Mouse (Mus musculus) neural tube, embryonic 13.5 days (tissue): ENCODE data around the gene Pde2a. TPM values are rescaled to one million over a fixed set of nuclear protein-coding genes. Genes with fewer than 3 reads are reported as not detected.

ENCODE experiments used
- ATAC-seq: fragments of 200-750 bp; cut with Nextera tagmentation; 2 replicates; pipeline ENCODE4 v1.8.0; 2017; ENCODE audit warnings: low read depth, mild to moderate bottlenecking, moderate TSS enrichment, moderate library complexity
- H3K27ac ChIP-seq: fragments of 300-500 bp; sonication (generic); replicated peaks from 2 replicates; pipeline ENCODE4 v1.5.1; 2015; ENCODE audit warnings: moderate library complexity, mild to moderate bottlenecking, inconsistent platforms
- H3K27me3 ChIP-seq: fragments of 300-500 bp; sonication (generic); 2 replicates; pipeline ENCODE4 v1.6.1; 2015; ENCODE audit warnings: mild to moderate bottlenecking, inconsistent platforms
- H3K36me3 ChIP-seq: fragments of 300-500 bp; sonication (generic); 2 replicates; pipeline ENCODE4 v1.6.1; 2015; ENCODE audit warnings: mild to moderate bottlenecking, inconsistent platforms
- H3K4me1 ChIP-seq: fragments of 300-500 bp; sonication (generic); replicated peaks from 2 replicates; pipeline ENCODE4 v1.6.1; 2015; ENCODE audit warnings: inconsistent platforms
- H3K4me2 ChIP-seq: fragments of 300-500 bp; sonication (generic); 2 replicates; pipeline ENCODE4 v1.6.1; 2015; ENCODE audit warnings: inconsistent platforms, mild to moderate bottlenecking, moderate library complexity
- H3K4me3 ChIP-seq: fragments of 300-500 bp; sonication (generic); 2 replicates; pipeline ENCODE4 v1.5.1; 2015; ENCODE audit warnings: mild to moderate bottlenecking, inconsistent platforms
- H3K9ac ChIP-seq: fragments of 300-500 bp; sonication (generic); 2 replicates; pipeline ENCODE4 v1.6.1; 2015; ENCODE audit warnings: moderate library complexity, mild to moderate bottlenecking, inconsistent platforms
- H3K9me3 ChIP-seq: fragments of 300-500 bp; sonication (generic); 2 replicates; pipeline ENCODE4 v1.6.1; 2016; ENCODE audit warnings: inconsistent platforms
- WGBS: fragments of 180-500 bp; shearing (Covaris S2); methylation state at CpG from one replicate; pipeline ENCODE4 v1.1.7; 2015; 5-methylcytosine and 5-hydroxymethylcytosine counted together
- polyA plus RNA-seq: library from polyadenylated mRNA; unstranded; fragments of >200 nt; fragmentation: Nextera tagmentation; extraction: Ambion mirVana; gene quantifications from 2 replicates; pipeline ENCODE4 v1.2.1, GENCODE M21; 2015

Pde2a gene
- polyA plus RNA-seq, 1 experiment from 2014 or later = 43.6 TPM

DNA sequence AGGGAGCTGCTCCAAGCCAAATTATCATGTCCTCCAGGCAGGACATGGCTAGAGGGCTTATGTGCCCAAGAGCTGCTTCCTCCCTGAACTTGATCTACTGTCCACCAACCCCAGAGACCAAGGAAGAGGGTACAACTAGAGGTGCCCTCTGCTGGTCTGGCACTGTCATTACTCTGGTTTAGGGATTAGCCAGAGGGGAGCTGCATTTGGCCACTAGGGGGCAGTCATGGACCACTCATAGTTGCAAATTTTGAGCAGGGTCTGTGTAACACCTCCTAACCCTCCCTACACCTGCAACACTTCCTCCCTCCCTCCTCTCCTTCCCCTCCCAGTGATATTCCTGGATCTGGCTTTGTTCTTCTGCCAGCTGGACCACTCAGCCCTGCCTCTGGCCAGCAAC lies 8.7 kb upstream of the Pde2a start:
- Histone ChIP-seq H3K4me3 (no peak overlapping the region), H3K27ac (no peak overlapping the region), H3K9me3 (no peaks in the 10 kb centered on the region), H3K36me3 (no peaks in the 10 kb centered on the region), H3K9ac (no peak overlapping the region), H3K4me1 (peaks cover 19% of the 10 kb centered on the region), H3K27me3 (peaks cover 16% of the 10 kb centered on the region), H3K4me2 (no peak overlapping the region)
- peak; percentile 34; the same call in 1 of the 2 replicates for ATAC-seq

- Histone ChIP-seq H3K4me3 (no peak overlapping the region), H3K36me3 (no peaks in the 10 kb centered on the region), H3K27ac (no peak overlapping the region), H3K4me2 (no peak overlapping the region), H3K4me1 (peaks cover 22% of the 10 kb centered on the region), H3K27me3 (peaks cover 26% of the 10 kb centered on the region), H3K9me3 (no peaks in the 10 kb centered on the region), H3K9ac (no peak overlapping the region)
- WGBS = 42% methylated on average over 4 of the region's 4 CpGs
- no peak for ATAC-seq
These were observed 7.3 kb upstream of the Pde2a start for GRCm38 (mm10) chr7:101414209-101414608.

DNA sequence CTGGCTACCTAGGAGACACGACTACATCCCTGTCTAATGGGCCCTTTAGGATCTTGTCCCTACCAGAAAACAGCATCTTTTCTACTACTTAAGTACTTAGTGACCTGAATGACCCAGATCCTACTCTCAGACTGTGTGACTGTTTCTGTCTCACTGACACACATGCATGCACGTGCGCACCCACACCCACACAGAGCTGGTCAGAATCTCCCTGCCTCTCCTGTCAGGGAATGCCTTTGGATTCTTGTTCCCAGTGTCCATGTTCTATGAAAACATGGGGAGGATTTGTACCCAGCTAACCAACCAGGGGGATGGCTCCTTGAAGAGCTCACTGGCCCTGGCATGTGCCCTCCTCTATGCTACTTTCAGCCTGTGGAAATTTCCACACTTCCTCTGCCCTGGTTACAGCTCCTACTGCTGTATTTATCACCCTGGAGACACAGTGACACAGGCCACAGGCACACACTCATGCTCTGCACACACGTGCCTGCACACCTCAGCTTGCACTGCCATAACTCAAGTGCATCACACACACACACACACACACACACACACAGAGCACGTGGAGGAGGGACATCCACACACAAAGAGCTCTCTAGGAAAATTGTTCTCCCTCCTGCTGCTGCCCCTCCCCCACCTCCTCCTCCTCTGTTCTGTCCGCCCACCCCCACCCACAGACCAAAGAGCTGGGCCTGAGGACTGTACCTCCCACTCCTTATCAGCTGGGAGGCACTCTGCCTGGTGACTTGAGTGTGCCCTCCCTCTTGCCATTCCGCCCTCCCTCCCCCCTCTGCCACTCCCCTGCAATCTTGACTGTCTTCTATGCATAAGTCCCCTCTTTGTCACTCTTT lies 6.6 kb upstream of the Pde2a start:
- WGBS = 21% methylated on average over 7 of the region's 7 CpGs
- H3K9ac ChIP-seq = no peak overlapping the region
- ATAC-seq = peak; percentile 66

DNA sequence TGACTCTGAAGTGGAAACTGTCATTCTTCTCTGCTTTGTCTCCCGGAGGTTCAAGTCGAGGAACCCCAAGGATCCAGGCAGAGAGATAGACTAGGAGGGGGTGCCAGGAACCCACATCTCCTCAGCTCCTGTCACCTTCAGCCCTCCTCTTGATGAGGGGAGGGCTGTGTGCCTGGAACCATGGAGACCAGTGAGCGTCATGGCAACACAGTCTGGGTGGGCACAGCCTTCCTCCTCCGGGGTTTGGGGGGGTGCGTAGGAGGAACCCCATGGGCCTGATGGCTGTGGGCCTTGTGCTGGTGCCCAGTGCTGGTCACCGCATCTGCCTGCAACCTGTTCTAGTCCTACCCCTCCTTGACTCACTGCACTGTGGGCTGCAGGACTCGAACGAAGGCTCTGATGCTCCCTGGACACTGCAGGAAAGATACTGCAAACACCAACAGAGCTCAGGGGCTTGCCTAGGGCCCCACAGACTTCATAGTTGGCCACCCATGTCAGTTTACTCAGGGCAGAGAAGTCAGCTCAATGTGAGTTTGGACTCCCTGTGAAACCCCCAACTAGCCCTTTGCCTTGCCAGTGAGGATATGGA lies 5.9 kb upstream of the Pde2a start:
- no peak overlapping the region for H3K4me3 ChIP-seq
- H3K9ac ChIP-seq = no peak overlapping the region
- no peak overlapping the region for H3K4me2 ChIP-seq
- H3K27me3 ChIP-seq = peaks cover 38% of the 10 kb centered on the region
- WGBS = 35% methylated on average over 8 of the region's 8 CpGs
- H3K27ac ChIP-seq = peak overlapping the region; percentile 55
- H3K9me3 ChIP-seq = no peaks in the 10 kb centered on the region
- peak; percentile 4; the same call in 1 of the 2 replicates for ATAC-seq
- peaks cover 29% of the 10 kb centered on the region for H3K4me1 ChIP-seq
- H3K36me3 ChIP-seq = no peaks in the 10 kb centered on the region

More for the DNA sequence above, 6.6 kb upstream of the Pde2a start:
- no peaks in the 10 kb centered on the region for H3K36me3 ChIP-seq
- H3K4me2 ChIP-seq = no peak overlapping the region
- H3K27me3 ChIP-seq = peaks cover 33% of the 10 kb centered on the region
- peaks cover 29% of the 10 kb centered on the region for H3K4me1 ChIP-seq
- H3K9me3 ChIP-seq = no peaks in the 10 kb centered on the region
- H3K27ac ChIP-seq = peak overlapping the region; percentile 55
- no peak overlapping the region for H3K4me3 ChIP-seq

DNA sequence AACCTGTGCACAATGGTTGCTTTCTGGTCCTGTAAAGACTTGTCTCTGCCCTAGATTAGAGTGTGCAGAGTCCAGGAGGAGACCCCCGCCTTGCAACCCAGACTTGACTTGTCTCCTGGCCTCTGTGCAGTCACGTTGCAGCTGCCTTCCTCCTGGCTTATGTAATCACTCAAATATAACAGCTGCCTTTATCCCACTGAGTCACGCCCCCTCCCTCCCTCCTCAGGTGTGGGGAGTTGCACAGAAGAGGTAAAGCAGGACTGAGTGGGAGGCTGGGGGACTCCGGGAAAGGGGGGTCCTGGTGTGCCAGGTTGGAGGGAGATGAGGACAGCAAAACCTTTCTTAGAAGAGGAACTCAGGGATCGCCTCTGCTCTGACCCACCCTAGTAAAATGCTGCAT lies 5.1 kb upstream of the Pde2a start:
- Histone ChIP-seq H3K4me1 (peaks cover 36% of the 10 kb centered on the region), H3K4me3 (no peak overlapping the region), H3K27me3 (peaks cover 40% of the 10 kb centered on the region), H3K9me3 (no peaks in the 10 kb centered on the region), H3K36me3 (no peaks in the 10 kb centered on the region), H3K27ac (no peak overlapping the region), H3K9ac (no peak overlapping the region), H3K4me2 (no peak overlapping the region)
- 74% methylated on average over 5 of the region's 5 CpGs for WGBS
- no peak for ATAC-seq

- Histone ChIP-seq H3K4me3 (no peak overlapping the region), H3K9me3 (no peaks in the 10 kb centered on the region), H3K4me2 (peak overlapping the region; percentile 31), H3K27ac (no peak overlapping the region), H3K4me1 (peaks cover 47% of the 10 kb centered on the region), H3K27me3 (peaks cover 47% of the 10 kb centered on the region), H3K9ac (no peak overlapping the region), H3K36me3 (no peaks in the 10 kb centered on the region)
- 5% methylated on average over 27 of the region's 27 CpGs for WGBS
- no peak for ATAC-seq
These were observed 2.3 kb upstream of the Pde2a start for GRCm38 (mm10) chr7:101419013-101419770.

- 0 out of 2 replicates have a peak, but pooled peaks have one; percentile 3 for ATAC-seq
- 32% methylated on average over 3 of the region's 3 CpGs for WGBS
- peaks cover 32% of the 10 kb centered on the region for H3K4me1 ChIP-seq
- peak overlapping the region; percentile 63 for H3K9ac ChIP-seq
- H3K9me3 ChIP-seq = no peaks in the 10 kb centered on the region
- H3K4me3 ChIP-seq = peak overlapping the region; percentile 34
- H3K36me3 ChIP-seq = no peaks in the 10 kb centered on the region
- H3K27me3 ChIP-seq = peaks cover 45% of the 10 kb centered on the region
- H3K27ac ChIP-seq = peak overlapping the region; percentile 69
- peak overlapping the region; percentile 48 for H3K4me2 ChIP-seq
These were observed 578 bp downstream of the Pde2a start for GRCm38 (mm10) chr7:101422069-101422468.

DNA sequence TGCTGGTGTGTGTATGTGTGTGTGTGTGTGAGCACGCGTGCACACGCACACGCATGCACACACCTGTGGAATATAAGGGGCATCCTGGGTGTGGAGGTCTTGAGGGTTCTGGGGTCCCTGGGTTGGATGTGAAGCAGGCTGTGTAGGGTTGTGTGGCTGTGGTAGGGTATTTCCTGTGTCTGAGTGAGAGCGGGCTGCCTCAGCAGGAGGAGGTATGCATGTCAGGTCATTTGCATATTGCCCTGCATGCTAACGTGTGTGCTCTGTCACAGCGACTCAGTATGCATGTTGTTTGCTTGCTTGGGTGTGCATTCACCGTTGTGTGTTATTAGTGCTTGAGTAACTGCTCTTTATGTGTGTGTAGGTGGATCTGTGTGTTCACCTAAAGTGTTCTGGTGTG lies 1.2 kb downstream of the Pde2a start:
- Histone ChIP-seq H3K9me3 (no peaks in the 10 kb centered on the region), H3K4me3 (peak overlapping the region; percentile 34), H3K4me2 (peak overlapping the region; percentile 48), H3K36me3 (no peaks in the 10 kb centered on the region), H3K4me1 (peaks cover 32% of the 10 kb centered on the region), H3K9ac (no peak overlapping the region), H3K27ac (no peak overlapping the region), H3K27me3 (peaks cover 39% of the 10 kb centered on the region)
- WGBS = 86% methylated on average over 8 of the region's 8 CpGs
- ATAC-seq = no peak

DNA sequence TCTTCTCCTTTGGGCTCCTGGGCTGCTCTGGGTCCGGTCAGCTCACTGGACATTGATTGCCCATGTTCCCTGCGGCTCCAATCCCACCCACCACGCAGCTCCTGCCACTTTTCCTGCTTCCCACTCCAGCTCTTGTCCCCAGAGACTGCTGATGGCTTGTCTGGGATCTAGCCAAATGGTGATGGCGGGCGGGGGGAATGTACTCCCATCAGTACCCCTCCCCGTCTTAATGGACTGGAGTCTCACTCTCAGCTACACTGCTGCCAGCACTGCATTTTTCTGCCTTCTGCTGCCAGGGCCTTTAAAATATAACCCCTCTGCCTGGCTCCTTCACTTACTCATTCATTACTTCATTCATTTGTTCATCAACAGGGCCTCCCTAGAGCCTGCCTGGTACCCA lies 2.5 kb downstream of the Pde2a start:
- H3K9ac ChIP-seq = no peak overlapping the region
- peak overlapping the region; percentile 61; the same call in 1 of the 2 replicates for H3K27ac ChIP-seq
- peak; percentile 16 for ATAC-seq
- no peak overlapping the region for H3K4me3 ChIP-seq
- no peaks in the 10 kb centered on the region for H3K36me3 ChIP-seq
- peaks cover 30% of the 10 kb centered on the region for H3K27me3 ChIP-seq
- H3K4me2 ChIP-seq = peak overlapping the region; percentile 48
- no peaks in the 10 kb centered on the region for H3K9me3 ChIP-seq
- peaks cover 30% of the 10 kb centered on the region for H3K4me1 ChIP-seq
- 62% methylated on average over 6 of the region's 6 CpGs for WGBS

DNA sequence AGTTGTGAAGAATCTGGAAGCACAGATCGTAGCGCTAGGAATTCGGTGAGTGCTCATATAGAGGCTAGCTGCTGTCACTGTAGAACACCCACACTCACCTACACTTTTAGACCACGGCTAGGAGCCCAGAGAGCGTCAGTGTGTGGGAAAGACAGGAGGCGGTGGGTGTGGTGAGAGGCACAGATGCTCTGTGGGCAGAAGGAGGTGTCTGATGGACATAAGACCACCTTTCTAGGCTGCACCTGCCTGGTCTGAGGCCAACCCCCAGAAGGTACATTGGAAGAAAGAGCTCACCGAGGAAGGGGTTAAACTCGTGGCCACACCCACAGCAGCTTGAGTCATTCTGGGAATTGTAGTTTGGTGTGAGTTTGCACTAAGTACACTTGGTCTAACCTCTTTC lies 5.2 kb downstream of the Pde2a start:
- H3K4me3 ChIP-seq = no peak overlapping the region
- H3K4me2 ChIP-seq = no peak overlapping the region
- H3K9ac ChIP-seq = no peak overlapping the region
- H3K27me3 ChIP-seq = peaks cover 13% of the 10 kb centered on the region; the same call in 1 of the 2 replicates
- 76% methylated on average over 8 of the region's 8 CpGs for WGBS
- no peak for ATAC-seq
- no peak overlapping the region for H3K27ac ChIP-seq
- H3K36me3 ChIP-seq = no peaks in the 10 kb centered on the region
- no peaks in the 10 kb centered on the region for H3K9me3 ChIP-seq
- H3K4me1 ChIP-seq = peaks cover 12% of the 10 kb centered on the region

- Histone ChIP-seq H3K9ac (no peak overlapping the region), H3K4me3 (no peak overlapping the region), H3K9me3 (no peaks in the 10 kb centered on the region), H3K27me3 (peaks cover 8% of the 10 kb centered on the region; the same call in 1 of the 2 replicates), H3K27ac (no peak overlapping the region), H3K4me2 (no peak overlapping the region), H3K4me1 (peaks cover 7% of the 10 kb centered on the region; the same call in 1 of the 2 replicates), H3K36me3 (no peaks in the 10 kb centered on the region)
- ATAC-seq = no peak
- 25% methylated on average over 2 of the region's 2 CpGs for WGBS
These were observed 6.2 kb downstream of the Pde2a start for GRCm38 (mm10) chr7:101427736-101428135.

DNA sequence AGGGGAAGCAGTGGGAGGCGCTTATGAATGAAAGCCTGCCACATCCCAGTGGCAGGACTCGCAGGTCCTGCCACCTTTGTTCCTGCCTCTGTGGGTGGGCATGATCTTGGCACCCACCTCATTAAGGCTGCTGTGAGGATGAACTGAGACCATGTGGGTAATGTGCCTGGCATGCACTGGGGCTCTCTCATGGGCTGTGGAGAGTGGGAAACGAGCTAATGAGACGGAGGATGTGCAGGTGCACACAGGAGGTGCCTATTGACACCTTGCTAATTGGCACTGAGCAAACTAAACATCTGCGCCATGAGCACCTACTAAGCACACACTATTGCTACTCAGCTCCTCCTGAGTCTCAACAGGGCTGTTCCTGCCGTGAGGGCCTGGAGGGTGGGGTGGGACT lies 13.5 kb downstream of the Pde2a start:
- 53% methylated on average over 6 of the region's 6 CpGs for WGBS
- H3K4me2 ChIP-seq = no peak overlapping the region
- H3K27ac ChIP-seq = no peak overlapping the region
- no peak overlapping the region for H3K4me3 ChIP-seq
- H3K27me3 ChIP-seq = no peaks in the 10 kb centered on the region
- no peak overlapping the region for H3K9ac ChIP-seq
- no peaks in the 10 kb centered on the region for H3K9me3 ChIP-seq
- H3K4me1 ChIP-seq = no peaks in the 10 kb centered on the region
- ATAC-seq = no peak
- H3K36me3 ChIP-seq = no peaks in the 10 kb centered on the region
